Mouse (Mus musculus) adrenal gland, adult 18-20 months (tissue): ENCODE data around the gene Enthd1. TPM values are rescaled to one million over a fixed set of nuclear protein-coding genes. Genes with fewer than 3 reads are reported as not detected.

Source experiments
- DNase-seq, 2 experiments: peaks; one replicate each; pipeline ENCODE4 v3.0.0; 2021 to 2022; ENCODE audit warnings: low spot score in 2 of 2
- total RNA-seq, 2 experiments: library from RNA; stranded (reverse); gene quantifications; 1 replicate in 1 of 2; 2 replicates in 1 of 2; pipeline ENCODE4 v1.2.3; 2021

Gene Enthd1
- total RNA-seq, 2 experiments from 2014 or later, result not detected

GRCm38 (mm10) chr15:80413988-80414721 is 150.8 kb downstream of the Enthd1 start:
- DNase-seq, result no peak

GRCm38 (mm10) chr15:80413070-80413469 is 151.9 kb downstream of the Enthd1 start:
- DNase-seq, result no peak

DNA sequence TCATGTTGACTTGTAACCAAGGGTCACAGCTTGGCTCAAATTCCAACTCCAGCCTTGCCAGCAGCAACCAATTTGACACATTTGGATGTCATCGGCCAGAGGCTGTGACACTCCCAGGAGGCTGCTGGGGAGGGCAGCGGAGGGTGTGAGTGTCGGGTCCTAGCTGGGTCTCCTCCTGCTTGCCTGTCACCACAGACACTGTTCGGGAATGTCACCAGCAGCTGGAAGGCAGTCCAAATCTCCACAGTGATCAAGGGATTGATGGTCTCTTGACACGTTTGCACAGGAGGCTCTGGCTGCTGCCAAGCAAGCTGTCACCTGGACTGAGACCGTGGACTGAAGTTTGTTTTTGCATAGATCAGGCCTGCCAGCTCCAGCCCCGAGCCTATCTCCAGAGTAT is 154.3 kb downstream of the Enthd1 start:
- DNase-seq, result no peak

DNA sequence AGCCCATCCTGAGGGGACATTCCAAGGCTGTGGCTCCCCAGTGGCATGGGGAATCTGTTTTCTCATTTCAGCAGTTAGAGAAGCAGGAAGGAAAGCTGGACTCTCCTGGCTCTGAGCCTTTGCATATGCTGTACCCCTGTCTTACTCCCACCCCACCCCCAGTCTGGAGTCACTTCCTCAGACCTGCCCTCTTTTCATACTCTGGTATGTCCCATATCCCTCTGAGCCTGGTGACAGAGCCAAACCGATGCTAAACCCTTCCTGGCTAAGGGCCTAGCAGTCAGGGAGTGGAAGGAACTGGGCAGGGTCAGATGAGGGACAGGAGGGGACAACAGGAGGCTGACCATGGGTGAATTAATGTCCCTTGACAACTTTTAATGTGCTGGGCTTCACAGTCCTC is 157.1 kb downstream of the Enthd1 start:
- DNase-seq, result no peak

Other genes with a start within 250 kb of the Enthd1 start
- 1 to 10 TPM in 1 of 2 experiments, under 1 TPM in 1; 0.70 to 1.6 TPM for gene Grap2, start 7.4 kb upstream of the Enthd1 start, total RNA-seq
- under 1 TPM in 1 of 2 experiments, not detected in 1; 0.42 TPM for gene Fam83f, start 106.7 kb upstream of the Enthd1 start, total RNA-seq
- gene Tnrc6b, start 146.2 kb upstream of the Enthd1 start, total RNA-seq, result 10 to 100 TPM; 30.8 to 36.8 TPM